Mouse (Mus musculus) neural tube, embryonic 13.5 days (tissue): ENCODE measurements at regions not wholly inside any gene's neighbourhood (a gene's known extent, or its start where the extent isn't known, plus 50 kb on each side); places are given as distances from the start of the nearest gene placed in this dataset.
"Not testable (repeated sequence)": the region's sequence is repeated elsewhere in the genome, so short reads cannot be mapped to it uniquely, and the experiment has no call there.

ENCODE experiments used
- ATAC-seq: fragments of 200-750 bp; cut with Nextera tagmentation; 2 replicates; pipeline ENCODE4 v1.8.0; 2017; ENCODE audit warnings: low read depth, mild to moderate bottlenecking, moderate TSS enrichment, moderate library complexity
- H3K27ac ChIP-seq: fragments of 300-500 bp; sonication (generic); replicated peaks from 2 replicates; pipeline ENCODE4 v1.5.1; 2015; ENCODE audit warnings: moderate library complexity, mild to moderate bottlenecking, inconsistent platforms
- H3K27me3 ChIP-seq: fragments of 300-500 bp; sonication (generic); 2 replicates; pipeline ENCODE4 v1.6.1; 2015; ENCODE audit warnings: mild to moderate bottlenecking, inconsistent platforms
- H3K36me3 ChIP-seq: fragments of 300-500 bp; sonication (generic); 2 replicates; pipeline ENCODE4 v1.6.1; 2015; ENCODE audit warnings: mild to moderate bottlenecking, inconsistent platforms
- H3K4me1 ChIP-seq: fragments of 300-500 bp; sonication (generic); replicated peaks from 2 replicates; pipeline ENCODE4 v1.6.1; 2015; ENCODE audit warnings: inconsistent platforms
- H3K4me2 ChIP-seq: fragments of 300-500 bp; sonication (generic); 2 replicates; pipeline ENCODE4 v1.6.1; 2015; ENCODE audit warnings: inconsistent platforms, mild to moderate bottlenecking, moderate library complexity
- H3K4me3 ChIP-seq: fragments of 300-500 bp; sonication (generic); 2 replicates; pipeline ENCODE4 v1.5.1; 2015; ENCODE audit warnings: mild to moderate bottlenecking, inconsistent platforms
- H3K9ac ChIP-seq: fragments of 300-500 bp; sonication (generic); 2 replicates; pipeline ENCODE4 v1.6.1; 2015; ENCODE audit warnings: moderate library complexity, mild to moderate bottlenecking, inconsistent platforms
- H3K9me3 ChIP-seq: fragments of 300-500 bp; sonication (generic); 2 replicates; pipeline ENCODE4 v1.6.1; 2016; ENCODE audit warnings: inconsistent platforms
- WGBS: fragments of 180-500 bp; shearing (Covaris S2); methylation state at CpG from one replicate; pipeline ENCODE4 v1.1.7; 2015; 5-methylcytosine and 5-hydroxymethylcytosine counted together

DNA sequence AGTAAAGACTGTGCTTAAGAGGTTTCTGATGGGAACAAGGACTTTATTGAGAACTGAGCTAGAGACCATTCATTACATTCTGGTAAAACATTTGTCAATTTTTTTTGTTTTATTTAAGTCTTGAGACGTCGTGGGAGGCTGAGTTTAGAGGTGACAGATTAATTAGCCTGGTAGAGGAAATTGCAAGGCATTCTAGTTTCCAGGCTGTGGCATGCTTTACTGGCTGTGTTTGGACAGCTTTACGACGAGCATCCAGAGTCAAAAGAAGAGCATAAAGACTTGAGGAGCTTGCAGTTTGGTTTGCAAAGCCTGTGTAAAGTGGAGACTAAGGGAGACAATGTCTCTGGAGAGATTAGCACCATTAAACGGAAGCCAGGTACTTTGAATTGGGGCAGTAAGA, 154.0 kb upstream of the Got2 start:
- Histone ChIP-seq H3K9me3 (no peaks in the 10 kb centered on the region), H3K4me3 (no peak overlapping the region), H3K36me3 (no peaks in the 10 kb centered on the region), H3K27me3 (no peaks in the 10 kb centered on the region), H3K4me2 (no peak overlapping the region), H3K9ac (no peak overlapping the region), H3K4me1 (peaks cover 11% of the 10 kb centered on the region; the same call in 1 of the 2 replicates), H3K27ac (no peak overlapping the region)
- no peak for ATAC-seq
- 8% methylated on average over 5 of the region's 5 CpGs for WGBS

DNA sequence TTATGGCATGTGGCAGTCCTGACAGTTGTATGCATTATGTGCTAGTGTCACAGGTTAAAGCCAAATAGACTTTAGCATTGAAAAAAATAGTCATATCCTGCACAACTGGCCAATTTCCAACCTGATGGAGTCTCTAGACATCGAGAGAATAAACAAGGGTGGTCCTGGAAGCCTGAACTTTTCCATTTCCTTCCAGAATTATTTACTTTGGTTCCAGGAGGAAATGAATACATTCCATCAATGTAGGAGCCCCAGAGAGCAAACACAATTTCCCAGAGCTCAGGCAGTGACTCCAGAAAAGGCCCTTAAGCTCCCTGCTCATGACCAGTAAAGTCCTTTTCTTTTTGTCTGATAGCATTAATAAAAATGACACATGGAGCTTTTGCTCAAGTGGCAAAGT, 151.9 kb upstream of the Got2 start:
- Histone ChIP-seq H3K4me3 (no peak overlapping the region), H3K27ac (0 out of 2 replicates have a peak overlapping the region, but pooled peaks have one; percentile 23), H3K4me2 (no peak overlapping the region), H3K36me3 (no peaks in the 10 kb centered on the region), H3K9me3 (no peaks in the 10 kb centered on the region), H3K27me3 (no peaks in the 10 kb centered on the region), H3K4me1 (peaks cover 11% of the 10 kb centered on the region; the same call in 1 of the 2 replicates), H3K9ac (no peak overlapping the region)
- WGBS = 74% methylated on average over 1 of the region's 1 CpGs
- no peak for ATAC-seq

DNA sequence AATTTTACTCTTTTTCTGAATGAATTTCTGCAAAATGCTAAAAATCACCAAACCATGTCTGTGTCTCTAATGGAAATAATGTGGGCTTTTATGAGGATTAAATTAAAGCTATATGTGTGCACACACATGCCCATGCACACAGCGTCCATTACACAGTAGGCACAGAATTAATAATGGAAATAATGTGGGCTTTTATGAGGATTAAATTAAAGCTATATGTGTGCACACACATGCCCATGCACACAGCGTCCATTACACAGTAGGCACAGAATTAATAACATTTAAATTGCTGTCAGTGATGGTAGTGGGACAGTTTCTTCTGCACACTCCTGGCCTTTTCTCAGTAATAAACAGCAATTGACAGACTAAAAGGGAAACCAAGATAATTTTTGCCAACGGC, 130.4 kb upstream of the Got2 start:
- not testable (repeated sequence) for H3K4me1 ChIP-seq, H3K27me3 ChIP-seq, H3K4me3 ChIP-seq, H3K4me2 ChIP-seq, H3K9ac ChIP-seq, H3K36me3 ChIP-seq, H3K27ac ChIP-seq, H3K9me3 ChIP-seq
- peak; percentile 71 for ATAC-seq
- WGBS = 62% methylated on average over 3 of the region's 3 CpGs

DNA sequence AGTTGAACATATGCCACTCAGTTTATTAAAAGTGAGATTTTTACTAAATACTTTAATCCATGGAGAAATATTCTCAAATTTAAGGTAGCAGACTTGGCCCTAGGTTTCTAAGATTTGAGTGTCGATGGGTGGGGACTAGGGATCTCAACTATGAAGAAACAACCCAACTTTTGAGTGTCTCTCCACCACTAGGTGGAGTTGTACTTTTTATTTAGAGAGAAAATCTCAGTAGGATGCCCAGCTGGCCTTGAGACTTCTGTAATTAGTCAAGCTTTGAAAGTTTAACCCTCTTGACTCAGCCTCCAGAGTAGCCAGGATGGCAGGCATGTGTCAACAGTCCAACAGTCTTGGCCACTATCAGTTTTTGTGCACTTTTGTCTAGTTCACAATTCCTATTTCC, 123.7 kb upstream of the Got2 start:
- H3K9me3 ChIP-seq = no peaks in the 10 kb centered on the region
- H3K36me3 ChIP-seq = no peaks in the 10 kb centered on the region
- no peaks in the 10 kb centered on the region for H3K4me1 ChIP-seq
- H3K27ac ChIP-seq = no peak overlapping the region
- no peak overlapping the region for H3K9ac ChIP-seq
- ATAC-seq = no peak
- 95% methylated on average over 1 of the region's 1 CpGs for WGBS
- no peak overlapping the region for H3K4me3 ChIP-seq
- no peaks in the 10 kb centered on the region for H3K27me3 ChIP-seq
- no peak overlapping the region for H3K4me2 ChIP-seq

DNA sequence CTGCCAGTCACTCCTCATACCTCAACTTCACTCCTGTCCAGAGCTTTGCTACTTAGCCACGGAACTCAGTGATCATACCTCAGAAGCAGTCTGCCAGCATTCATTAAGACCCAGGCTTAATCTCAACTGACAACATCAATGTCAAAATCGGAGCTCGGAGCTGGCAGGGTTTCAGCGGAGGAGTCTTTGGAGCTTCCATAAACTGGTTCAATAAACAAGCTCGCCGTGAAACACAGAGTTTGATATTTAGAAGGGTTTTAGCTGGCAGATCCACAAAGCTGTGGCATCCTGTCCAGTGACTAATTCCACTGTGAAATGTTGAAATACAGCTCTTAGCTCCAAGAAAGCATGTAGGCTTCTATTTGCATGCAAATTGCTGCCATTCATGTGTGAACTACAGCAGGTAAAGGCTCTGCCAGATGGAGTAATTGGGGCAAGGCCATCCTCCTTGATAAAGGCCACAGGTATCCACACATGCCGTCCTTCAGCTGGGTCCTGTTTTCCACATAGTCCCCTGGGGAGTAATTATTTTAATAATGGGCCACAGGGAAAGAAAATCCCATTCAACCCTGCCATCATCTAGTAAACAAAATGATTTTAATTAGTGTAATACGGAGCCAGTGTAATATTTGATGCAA, 103.6 kb upstream of the Got2 start:
- Histone ChIP-seq H3K27ac (no peak overlapping the region), H3K4me2 (no peak overlapping the region), H3K4me3 (no peak overlapping the region), H3K9me3 (no peaks in the 10 kb centered on the region), H3K36me3 (no peaks in the 10 kb centered on the region), H3K9ac (no peak overlapping the region), H3K27me3 (no peaks in the 10 kb centered on the region), H3K4me1 (peaks cover 5% of the 10 kb centered on the region; the same call in 1 of the 2 replicates)
- WGBS = 67% methylated on average over 8 of the region's 8 CpGs
- no peak for ATAC-seq

DNA sequence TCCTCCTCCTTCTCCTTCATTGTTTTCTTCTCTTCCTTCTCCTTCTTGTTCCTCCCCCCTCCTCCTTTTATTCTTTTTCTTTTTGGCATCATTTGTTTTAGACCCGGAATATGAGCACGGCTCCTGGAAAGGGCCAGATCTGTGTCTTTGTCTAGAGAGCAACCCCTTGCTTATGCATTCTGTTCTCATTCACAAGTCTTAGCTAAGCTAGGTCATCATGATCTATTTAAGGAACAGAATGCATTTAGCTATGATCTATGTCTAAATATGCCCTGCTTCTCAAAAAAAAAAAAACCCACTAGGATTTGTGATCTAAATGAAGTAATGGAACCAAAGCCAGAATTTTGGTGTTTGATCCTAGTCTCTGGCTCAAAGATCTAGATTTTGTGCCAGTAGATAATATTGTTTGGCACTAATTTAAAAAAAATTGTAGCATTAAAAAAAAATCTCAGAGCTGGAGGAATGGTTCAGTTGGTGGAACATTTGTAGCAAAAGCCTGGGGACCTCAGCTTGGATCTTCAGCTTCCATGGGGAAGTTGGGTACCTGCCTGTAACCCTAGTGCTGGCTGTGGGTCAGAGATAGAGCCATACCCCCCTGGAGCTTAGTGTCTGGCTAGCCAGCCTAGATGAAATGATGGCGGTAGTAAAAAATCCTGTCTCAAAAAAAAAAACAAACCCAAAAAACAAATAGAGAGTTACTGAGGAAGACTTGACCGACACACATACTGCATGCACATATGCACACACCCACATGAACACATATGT, 100.5 kb upstream of the Got2 start:
- ATAC-seq = no peak
- 90% methylated on average over 4 of the region's 4 CpGs for WGBS
- no peaks in the 10 kb centered on the region; the same call in 1 of the 2 replicates for H3K27me3 ChIP-seq
- no peak overlapping the region for H3K4me2 ChIP-seq
- peaks cover 7% of the 10 kb centered on the region; the same call in 1 of the 2 replicates for H3K4me1 ChIP-seq
- no peaks in the 10 kb centered on the region for H3K36me3 ChIP-seq
- no peak overlapping the region for H3K9ac ChIP-seq
- no peak overlapping the region for H3K27ac ChIP-seq
- H3K4me3 ChIP-seq = no peak overlapping the region
- no peaks in the 10 kb centered on the region for H3K9me3 ChIP-seq

DNA sequence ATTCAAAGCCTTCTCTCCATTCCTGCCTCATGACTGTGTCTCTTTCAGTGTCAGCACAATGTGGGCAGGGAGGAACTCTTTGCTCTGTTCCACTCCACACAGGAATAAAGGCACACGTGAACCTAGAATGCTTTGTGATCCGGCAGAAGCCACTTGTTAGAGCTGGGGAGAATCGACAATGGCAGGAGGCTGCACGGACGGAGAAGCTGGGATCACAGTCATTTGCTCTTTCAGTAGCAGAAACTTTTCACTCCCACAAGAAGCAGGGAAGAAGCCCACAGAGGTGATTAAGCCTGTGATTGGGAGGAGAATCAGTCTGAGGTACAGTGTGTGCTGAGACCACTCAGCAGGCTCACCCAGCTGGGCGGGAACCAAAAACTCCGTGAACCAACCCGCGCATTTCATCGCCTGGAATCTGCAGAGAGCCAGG, 98.7 kb upstream of the Got2 start:
- Histone ChIP-seq H3K27me3 (no peaks in the 10 kb centered on the region; the same call in 1 of the 2 replicates), H3K4me3 (peak overlapping the region; percentile 5; the same call in 1 of the 2 replicates), H3K4me2 (peak overlapping the region; percentile 43), H3K36me3 (no peaks in the 10 kb centered on the region), H3K9me3 (no peaks in the 10 kb centered on the region), H3K27ac (no peak overlapping the region), H3K4me1 (peaks cover 7% of the 10 kb centered on the region; the same call in 1 of the 2 replicates), H3K9ac (no peak overlapping the region)
- WGBS = 18% methylated on average over 10 of the region's 10 CpGs
- no peak for ATAC-seq

DNA sequence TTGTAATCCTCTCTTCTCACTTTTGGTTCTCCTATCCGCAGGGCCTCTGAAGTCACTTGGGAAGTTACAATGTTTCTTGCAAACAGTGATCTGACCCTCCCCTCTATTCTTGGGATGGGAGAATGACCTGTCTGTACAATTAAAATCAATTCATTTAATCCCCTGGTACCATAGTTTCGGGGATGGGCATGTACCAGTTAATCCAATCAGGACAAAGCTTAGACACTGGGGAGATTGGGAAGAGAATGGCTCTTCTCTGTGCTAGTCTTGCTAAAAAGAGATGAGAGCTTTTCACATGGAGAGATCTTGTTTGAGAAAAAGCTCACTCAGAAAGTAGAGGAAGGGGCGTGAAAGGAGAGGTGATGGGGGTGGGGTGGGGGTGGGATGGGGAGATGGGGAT, 98.1 kb upstream of the Got2 start:
- H3K27me3 ChIP-seq = no peaks in the 10 kb centered on the region; the same call in 1 of the 2 replicates
- no peak overlapping the region for H3K4me2 ChIP-seq

DNA sequence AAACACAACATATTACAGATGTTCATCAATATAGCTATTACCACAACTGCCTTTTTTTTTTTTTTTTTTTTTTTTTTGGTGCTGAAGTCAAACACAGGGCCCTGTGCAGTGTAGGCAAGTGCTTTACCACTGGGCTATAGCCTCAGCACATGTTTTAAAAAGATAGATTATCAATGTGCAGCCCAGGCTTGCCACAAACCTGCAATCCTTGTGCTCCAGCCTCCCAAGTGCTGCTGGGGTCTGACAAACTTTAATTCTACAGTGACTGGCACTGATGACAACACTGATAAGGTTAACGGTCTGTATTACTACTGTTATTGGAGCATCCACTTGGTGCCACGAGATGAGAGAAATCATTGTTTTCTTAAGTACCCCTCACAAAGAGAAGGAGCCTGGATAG, 95.3 kb upstream of the Got2 start:
- WGBS = 63% methylated on average over 2 of the region's 2 CpGs
- no peaks in the 10 kb centered on the region for H3K36me3 ChIP-seq

More for the DNA sequence above, 98.1 kb upstream of the Got2 start:
- 69% methylated on average over 3 of the region's 3 CpGs for WGBS
- H3K27ac ChIP-seq = no peak overlapping the region
- ATAC-seq = no peak
- H3K36me3 ChIP-seq = no peaks in the 10 kb centered on the region
- no peak overlapping the region for H3K4me3 ChIP-seq
- peaks cover 7% of the 10 kb centered on the region; the same call in 1 of the 2 replicates for H3K4me1 ChIP-seq
- no peaks in the 10 kb centered on the region for H3K9me3 ChIP-seq
- H3K9ac ChIP-seq = no peak overlapping the region

DNA sequence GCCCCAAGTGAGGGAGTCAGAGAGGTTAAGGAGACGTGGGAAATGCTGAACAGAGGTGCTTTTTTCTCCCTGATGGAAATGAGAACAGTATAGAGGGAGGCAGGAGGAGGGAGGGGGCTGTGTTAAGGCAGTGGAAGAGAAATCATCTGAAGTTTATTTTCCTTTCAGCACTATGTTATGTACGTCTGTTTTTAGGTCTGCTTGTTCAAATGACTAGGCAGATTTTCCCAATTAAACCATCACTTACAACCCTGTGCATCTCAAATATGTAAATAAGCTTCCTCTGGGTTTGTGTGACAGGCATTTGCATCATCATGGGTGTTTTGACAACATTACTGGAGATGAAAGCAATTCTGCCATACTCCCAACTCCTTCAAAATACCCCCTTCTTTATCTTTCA, 92.1 kb upstream of the Got2 start:
- ATAC-seq = no peak
- WGBS = 33% methylated on average over 2 of the region's 2 CpGs

More for the DNA sequence above, 95.3 kb upstream of the Got2 start:
- Histone ChIP-seq H3K4me1 (peaks cover 7% of the 10 kb centered on the region; the same call in 1 of the 2 replicates), H3K27ac (no peak overlapping the region), H3K9ac (no peak overlapping the region), H3K9me3 (no peaks in the 10 kb centered on the region), H3K4me3 (no peak overlapping the region), H3K4me2 (no peak overlapping the region), H3K27me3 (no peaks in the 10 kb centered on the region; the same call in 1 of the 2 replicates)
- ATAC-seq = no peak

DNA sequence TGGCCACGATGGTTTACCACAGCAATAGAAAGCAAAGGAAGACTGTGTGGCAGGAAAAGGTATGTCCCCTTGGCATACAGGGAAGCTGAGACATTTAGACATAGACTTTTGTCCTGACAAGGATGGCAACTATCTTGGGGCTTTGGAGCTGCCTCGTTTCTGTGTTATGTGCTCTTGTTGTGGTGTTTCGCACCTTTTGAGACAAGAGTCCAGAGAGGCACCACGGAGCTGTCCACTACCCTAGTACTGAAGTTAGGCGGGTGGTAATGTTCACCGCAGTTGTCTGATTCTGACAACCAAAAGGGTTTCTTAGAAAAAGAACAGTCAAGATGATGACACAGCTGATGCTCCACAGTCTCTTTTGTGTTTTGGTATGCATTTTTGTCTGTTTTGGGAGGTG, 90.9 kb upstream of the Got2 start:
- Histone ChIP-seq H3K4me2 (no peak overlapping the region), H3K9ac (no peak overlapping the region), H3K9me3 (no peaks in the 10 kb centered on the region), H3K36me3 (no peaks in the 10 kb centered on the region), H3K4me3 (no peak overlapping the region), H3K27me3 (no peaks in the 10 kb centered on the region), H3K4me1 (peaks cover 2% of the 10 kb centered on the region; the same call in 1 of the 2 replicates), H3K27ac (no peak overlapping the region)
- WGBS = 58% methylated on average over 6 of the region's 6 CpGs
- no peak for ATAC-seq

More for the DNA sequence above, 92.1 kb upstream of the Got2 start:
- Histone ChIP-seq H3K4me3 (no peak overlapping the region), H3K27me3 (no peaks in the 10 kb centered on the region), H3K4me1 (no peaks in the 10 kb centered on the region), H3K36me3 (no peaks in the 10 kb centered on the region), H3K9me3 (no peaks in the 10 kb centered on the region), H3K9ac (no peak overlapping the region), H3K4me2 (no peak overlapping the region), H3K27ac (no peak overlapping the region)

DNA sequence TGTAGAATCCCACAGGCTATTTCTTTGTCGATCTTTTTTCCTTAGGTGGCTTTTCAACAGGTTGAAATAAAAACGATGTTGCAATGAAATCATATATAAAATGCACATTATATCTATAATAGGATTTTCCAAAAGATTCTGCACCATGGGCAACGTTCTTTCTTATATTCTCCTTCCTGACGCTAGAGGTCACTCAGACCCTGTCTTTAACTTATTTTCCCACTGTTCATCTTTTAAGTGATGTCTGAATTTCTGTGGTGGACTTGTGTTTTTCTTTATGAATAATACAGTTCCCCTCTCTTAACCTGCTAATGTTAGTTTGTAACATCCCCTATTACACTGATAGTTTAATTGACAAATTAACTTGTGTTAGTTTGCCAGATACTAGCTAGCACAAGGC, 86.5 kb upstream of the Got2 start:
- Histone ChIP-seq H3K4me3 (no peak overlapping the region), H3K9me3 (no peaks in the 10 kb centered on the region), H3K4me1 (peaks cover 10% of the 10 kb centered on the region; the same call in 1 of the 2 replicates), H3K27me3 (no peaks in the 10 kb centered on the region), H3K36me3 (no peaks in the 10 kb centered on the region), H3K27ac (no peak overlapping the region), H3K9ac (no peak overlapping the region), H3K4me2 (no peak overlapping the region)
- 21% methylated on average over 4 of the region's 4 CpGs for WGBS
- no peak for ATAC-seq
